Mouse (Mus musculus): Measurements from ENCODE around the gene Slc35b4.

- TF ChIP-seq CTCF (IDR thresholded peaks at IDR 0.05; ENCODE audit: low read depth) (no peak), EP300 (IDR thresholded peaks at IDR 0.05; ENCODE audit: low read depth) (no peak)
Observed at GRCm38 (mm10) chr6:34205754-34206153, 28.8 kb upstream of the Slc35b4 start.

Measured in liver, embryonic 14.5 days (tissue).